Mouse (Mus musculus): ENCODE measurements around the gene Ttyh1.
A peak's percentile ranks its signal among the peaks of the same experiment; 100 is the strongest.

Ttyh1 gene

GRCm38 (mm10) chr7:4119344-4119902 lies at the start of gene Ttyh1:
TSS of gene Ttyh1 (plus strand) at chr7:4119408.
- DNase-seq (ENCODE audit: low read depth): no peak

GRCm38 (mm10) chr7:4071066-4071465 lies 48.1 kb upstream of the Ttyh1 start:
- DNase-seq (ENCODE audit: low read depth): no peak

DNA sequence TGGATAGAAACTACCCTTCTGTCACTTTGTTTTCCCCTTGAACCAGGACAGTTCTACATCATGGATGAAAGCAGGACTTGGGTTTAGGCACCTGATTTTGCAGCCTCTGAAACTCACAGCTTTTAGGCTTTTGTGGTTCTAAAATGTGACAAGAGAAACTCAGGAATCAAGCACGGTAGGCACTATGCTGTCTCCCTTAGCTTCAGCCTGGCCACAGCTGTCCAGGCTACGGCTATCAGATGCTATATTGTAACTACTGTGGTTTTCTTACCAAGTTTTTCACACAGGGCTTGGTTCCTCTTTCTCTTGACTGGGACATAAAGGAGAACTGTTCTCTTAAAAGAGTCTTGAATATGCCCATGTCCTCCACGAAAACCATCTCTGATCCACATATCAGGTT lies 46.1 kb upstream of the Ttyh1 start:
- peak; percentile 76 for DNase-seq (ENCODE audit: low read depth)

GRCm38 (mm10) chr7:4079511-4079910 lies 39.7 kb upstream of the Ttyh1 start:
- DNase-seq (ENCODE audit: low read depth): no peak

GRCm38 (mm10) chr7:4080552-4080951 lies 38.7 kb upstream of the Ttyh1 start:
- DNase-seq (ENCODE audit: low read depth): peak; percentile 90

DNA sequence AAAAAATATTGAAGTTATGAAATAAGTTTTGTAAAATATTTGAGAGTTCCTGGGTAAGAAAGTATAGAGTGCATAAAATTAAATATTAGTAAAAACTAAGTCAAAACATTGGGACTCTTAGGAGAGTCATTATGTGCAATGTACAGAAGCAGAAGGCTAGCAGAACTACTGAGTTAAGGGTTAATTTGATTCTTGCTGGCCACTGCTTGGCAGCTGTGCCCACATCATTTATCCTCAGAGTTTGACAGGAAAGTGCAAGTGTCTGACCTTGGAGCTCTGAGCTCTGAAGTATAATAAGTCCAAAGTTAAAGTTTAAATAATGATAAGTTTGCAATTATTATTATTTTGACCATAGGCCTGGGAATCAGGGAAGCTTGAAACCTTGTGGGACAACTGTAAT lies 37.5 kb upstream of the Ttyh1 start:
- DNase-seq (ENCODE audit: low read depth): peak; percentile 54

GRCm38 (mm10) chr7:4082804-4083203 lies 36.4 kb upstream of the Ttyh1 start:
- DNase-seq (ENCODE audit: low read depth): peak; percentile 89

GRCm38 (mm10) chr7:4084161-4084560 lies 35.0 kb upstream of the Ttyh1 start:
- no peak for DNase-seq (ENCODE audit: low read depth)

GRCm38 (mm10) chr7:4085562-4085961 lies 33.6 kb upstream of the Ttyh1 start:
- no peak for DNase-seq (ENCODE audit: low read depth)

GRCm38 (mm10) chr7:4087238-4087895 lies 31.8 kb upstream of the Ttyh1 start:
- DNase-seq (ENCODE audit: low read depth): peak; percentile 21

- no peak for DNase-seq (ENCODE audit: low read depth)
Measured at GRCm38 (mm10) chr7:4087896-4088480, 31.2 kb upstream of the Ttyh1 start.

- no peak for DNase-seq (ENCODE audit: low read depth)
Measured at GRCm38 (mm10) chr7:4088679-4089078, 30.5 kb upstream of the Ttyh1 start.

DNA sequence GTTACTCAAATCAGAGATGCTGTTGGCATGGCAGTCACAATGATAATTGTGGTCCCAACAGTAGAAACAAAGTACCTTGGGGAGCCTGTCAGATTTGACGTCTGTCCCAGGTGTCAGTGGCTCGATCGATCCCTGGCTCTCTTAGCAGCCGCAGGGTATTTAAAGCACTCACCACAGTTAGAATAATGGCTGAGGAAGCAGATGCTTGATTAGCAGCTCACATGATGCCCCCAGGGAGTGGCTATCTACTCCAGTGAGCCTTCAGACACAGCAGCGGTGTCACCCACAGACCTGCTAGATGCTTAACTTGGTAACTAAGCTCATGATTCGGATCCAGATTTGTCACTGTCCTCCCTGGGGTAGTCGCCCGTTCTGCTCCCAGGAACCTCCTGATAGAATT lies 28.0 kb upstream of the Ttyh1 start:
- peak; percentile 43 for DNase-seq (ENCODE audit: low read depth)

- DNase-seq (ENCODE audit: low read depth): no peak
Measured at GRCm38 (mm10) chr7:4098301-4098700, 20.9 kb upstream of the Ttyh1 start.

GRCm38 (mm10) chr7:4098832-4099231 lies 20.4 kb upstream of the Ttyh1 start:
- DNase-seq (ENCODE audit: low read depth): peak; percentile 88

DNA sequence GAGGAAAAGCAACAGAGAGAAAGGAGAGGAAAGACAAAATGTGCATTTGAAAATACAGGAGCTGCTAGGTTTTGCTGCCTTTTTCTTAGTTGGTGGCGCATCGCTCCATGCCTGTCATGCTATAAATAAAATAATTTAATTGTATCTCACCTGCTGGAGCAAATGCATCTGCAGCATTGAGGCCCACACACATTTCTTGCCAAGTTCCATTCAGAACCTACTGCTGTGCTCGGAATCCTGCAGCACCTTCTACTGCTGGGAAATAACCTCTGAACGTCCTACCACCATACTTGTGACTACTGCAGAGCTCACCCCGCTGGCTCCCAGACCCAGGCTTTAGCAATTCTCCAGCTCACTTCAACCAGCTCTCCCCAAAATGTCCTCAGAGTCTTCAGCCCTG lies 18.1 kb upstream of the Ttyh1 start:
- DNase-seq (ENCODE audit: low read depth): no peak

- peak; percentile 63 for DNase-seq (ENCODE audit: low read depth)
Measured at GRCm38 (mm10) chr7:4103411-4103810, 15.8 kb upstream of the Ttyh1 start.

GRCm38 (mm10) chr7:4111766-4112165 lies 7.4 kb upstream of the Ttyh1 start:
- DNase-seq (ENCODE audit: low read depth): no peak

DNA sequence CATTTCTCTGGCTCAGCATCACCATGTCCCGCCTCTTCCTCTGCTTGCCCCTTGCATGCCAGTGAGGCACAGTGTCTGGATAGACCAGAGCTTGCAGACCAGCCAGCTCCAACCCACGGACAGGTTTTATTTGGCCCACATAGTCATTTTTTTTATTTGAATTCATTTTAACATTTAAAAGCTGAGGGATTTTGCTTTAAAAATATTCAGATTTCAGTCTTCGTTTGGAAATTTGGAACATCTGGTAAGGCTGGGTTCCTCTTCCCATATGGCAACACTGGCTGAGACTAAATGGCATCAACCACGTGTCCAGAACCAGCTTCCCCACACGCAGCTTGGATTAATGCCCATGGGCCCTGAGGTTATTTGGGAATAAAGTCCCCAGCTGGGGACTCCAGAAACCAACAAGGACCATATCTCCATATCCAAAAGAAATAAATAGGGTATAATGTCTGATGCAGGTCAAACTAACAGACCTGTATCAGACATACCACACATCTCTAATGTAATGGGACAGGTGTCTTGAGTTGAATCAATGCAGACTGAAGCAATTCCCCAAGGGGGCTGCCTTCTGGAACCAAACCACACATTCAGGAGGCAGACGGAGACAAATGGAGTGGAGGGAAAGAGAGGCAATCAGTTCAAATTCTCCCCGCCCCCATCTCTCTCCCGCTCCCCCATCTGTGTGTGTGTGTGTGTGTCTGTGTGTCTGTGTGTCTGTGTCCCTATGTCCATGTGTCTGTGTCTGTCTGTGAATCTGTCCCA lies 2.0 kb upstream of the Ttyh1 start:
- no peak for DNase-seq (ENCODE audit: low read depth)

DNA sequence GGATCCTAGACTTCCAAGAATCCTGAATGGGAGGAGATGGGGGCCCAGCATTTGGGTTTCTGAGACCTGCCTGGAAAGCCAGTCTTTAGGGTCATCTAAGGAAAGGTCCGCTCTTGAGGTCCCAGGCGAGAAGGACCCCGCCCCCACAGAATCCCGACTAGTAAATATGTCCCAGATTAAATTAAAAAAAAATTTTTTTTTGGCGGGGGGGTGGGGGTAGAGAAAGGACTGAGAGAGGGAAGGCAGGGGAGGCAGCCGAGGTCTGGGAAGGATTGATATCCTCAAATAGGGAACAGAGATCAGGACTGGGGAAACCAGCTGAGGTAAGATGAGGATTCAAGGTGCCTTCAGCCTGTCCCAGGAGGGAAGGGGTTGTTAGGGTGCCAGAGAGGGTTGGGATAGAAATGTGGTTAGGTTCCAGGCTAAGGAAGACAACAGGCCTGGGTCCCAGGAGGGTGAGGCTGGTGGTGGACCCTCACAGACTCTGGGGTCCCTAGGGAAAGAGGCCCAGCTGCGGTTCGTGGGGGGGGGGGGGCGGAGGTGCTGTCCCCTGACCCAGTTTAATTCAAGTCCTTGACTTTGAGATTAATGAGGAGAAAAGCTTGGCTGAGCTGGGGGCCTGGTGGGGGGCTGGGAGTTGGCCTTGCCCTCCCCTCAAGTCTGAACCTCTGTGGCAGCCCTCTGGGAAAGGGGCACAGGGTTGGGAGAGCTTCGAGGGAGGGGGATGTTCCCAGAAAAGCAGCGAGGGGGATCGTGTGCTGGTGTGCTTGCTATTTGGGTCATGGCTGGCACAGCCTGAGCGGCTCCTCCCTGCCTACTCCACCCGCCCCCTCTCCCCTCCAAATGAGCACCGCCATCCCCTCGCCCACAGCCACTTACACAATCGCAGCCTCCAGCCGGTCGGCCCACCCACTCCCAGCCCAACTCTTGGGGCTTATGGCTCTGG lies 1.0 kb downstream of the Ttyh1 start:
- no peak for DNase-seq (ENCODE audit: low read depth)

DNA sequence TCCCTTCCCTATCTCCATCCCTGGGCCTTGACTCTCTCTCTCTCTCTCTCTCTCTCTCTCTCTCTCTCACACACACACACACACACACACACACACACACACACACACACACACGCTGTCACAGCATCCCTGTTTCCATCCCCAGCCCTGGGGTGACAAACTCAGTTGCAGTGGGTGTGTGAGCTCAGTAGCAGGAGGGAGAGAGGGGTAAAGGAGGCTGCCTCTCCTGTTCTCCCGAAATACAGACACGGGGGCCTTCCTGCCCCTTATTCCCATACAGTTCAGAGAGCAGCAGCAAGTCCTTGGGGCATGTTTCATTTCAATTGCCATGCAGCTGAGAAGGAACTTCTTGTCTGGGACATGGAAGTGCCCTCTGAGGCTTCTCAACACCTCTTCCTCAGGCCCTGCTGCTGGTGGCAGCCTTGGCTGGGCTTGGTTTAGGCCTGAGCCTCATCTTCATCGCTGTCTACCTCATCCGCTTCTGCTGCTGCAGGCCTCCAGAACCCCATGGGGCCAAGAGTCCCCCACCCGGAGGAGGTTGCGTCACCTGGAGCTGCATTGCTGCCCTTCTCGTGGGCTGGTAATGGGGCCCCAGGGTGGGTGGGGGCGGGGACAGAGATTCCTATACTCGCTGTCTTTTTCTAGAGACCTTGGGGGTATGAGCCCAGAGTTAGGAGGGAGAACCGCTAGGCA lies 3.0 kb downstream of the Ttyh1 start:
- no peak for DNase-seq (ENCODE audit: low read depth)
